Mouse (Mus musculus): ENCODE measurements around the gene Amz2. TPM values are rescaled to one million over a fixed set of nuclear protein-coding genes. Genes with fewer than 3 reads are reported as not detected.

The Amz2 gene
- polyA plus RNA-seq, 1 experiment, result 26.4 TPM

DNA sequence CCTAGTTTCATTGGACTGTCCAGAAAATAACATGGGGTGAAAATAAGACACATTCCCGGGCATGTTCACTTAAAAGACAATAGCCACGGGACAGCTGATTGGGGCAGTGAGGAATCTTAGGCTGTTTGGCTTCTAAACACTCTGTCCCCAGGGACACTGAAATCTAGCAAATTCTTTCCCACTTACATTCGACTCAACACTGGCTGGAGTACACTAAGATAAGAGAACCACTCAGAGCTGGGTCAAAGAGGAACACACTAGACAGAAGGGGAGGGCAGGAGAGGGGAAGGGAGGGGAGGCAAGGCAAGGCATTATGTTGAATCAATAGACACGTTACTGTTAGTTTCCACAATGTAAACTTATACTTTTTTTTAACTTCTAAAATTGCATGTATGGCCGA, 34.8 kb downstream of the Amz2 start:
- 64% methylated on average over 5 of the region's 5 CpGs for WGBS
- no peak for DNase-seq (ENCODE audit: low read depth, low spot score)

- WGBS, result 91% methylated on average over 4 of the region's 4 CpGs
- DNase-seq (ENCODE audit: low read depth, low spot score), result no peak
These were observed 39.3 kb downstream of the Amz2 start for GRCm38 (mm10) chr11:109465068-109465467.

GRCm38 (mm10) chr11:109466987-109467386, 41.2 kb downstream of the Amz2 start:
- no peak for DNase-seq (ENCODE audit: low read depth, low spot score)
- 81% methylated on average over 8 of the region's 8 CpGs for WGBS

- WGBS, result 64% methylated on average over 5 of the region's 5 CpGs
- no peak for DNase-seq (ENCODE audit: low read depth, low spot score)
These were observed 42.4 kb downstream of the Amz2 start for GRCm38 (mm10) chr11:109468133-109468532.

DNA sequence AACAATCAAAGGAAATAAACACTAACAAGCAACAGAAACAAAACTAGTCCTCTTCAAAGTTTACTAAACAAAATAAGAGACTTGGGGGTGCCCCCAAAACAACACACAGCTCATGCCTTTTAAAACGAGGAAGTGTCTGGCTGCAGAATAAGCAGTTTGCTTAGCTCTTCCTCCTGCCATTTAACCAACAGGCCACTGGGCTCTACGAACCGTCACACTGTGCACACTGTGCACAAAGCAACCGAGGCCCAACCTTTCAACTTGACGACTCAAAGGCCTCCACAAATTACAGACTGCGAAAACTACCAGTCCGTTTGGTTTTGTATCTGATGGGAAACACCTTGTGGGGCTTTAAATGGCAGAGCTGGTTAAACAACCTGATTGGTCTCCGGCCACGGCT, 44.4 kb downstream of the Amz2 start:
- no peak for DNase-seq (ENCODE audit: low read depth, low spot score)
- 76% methylated on average over 9 of the region's 9 CpGs for WGBS

DNA sequence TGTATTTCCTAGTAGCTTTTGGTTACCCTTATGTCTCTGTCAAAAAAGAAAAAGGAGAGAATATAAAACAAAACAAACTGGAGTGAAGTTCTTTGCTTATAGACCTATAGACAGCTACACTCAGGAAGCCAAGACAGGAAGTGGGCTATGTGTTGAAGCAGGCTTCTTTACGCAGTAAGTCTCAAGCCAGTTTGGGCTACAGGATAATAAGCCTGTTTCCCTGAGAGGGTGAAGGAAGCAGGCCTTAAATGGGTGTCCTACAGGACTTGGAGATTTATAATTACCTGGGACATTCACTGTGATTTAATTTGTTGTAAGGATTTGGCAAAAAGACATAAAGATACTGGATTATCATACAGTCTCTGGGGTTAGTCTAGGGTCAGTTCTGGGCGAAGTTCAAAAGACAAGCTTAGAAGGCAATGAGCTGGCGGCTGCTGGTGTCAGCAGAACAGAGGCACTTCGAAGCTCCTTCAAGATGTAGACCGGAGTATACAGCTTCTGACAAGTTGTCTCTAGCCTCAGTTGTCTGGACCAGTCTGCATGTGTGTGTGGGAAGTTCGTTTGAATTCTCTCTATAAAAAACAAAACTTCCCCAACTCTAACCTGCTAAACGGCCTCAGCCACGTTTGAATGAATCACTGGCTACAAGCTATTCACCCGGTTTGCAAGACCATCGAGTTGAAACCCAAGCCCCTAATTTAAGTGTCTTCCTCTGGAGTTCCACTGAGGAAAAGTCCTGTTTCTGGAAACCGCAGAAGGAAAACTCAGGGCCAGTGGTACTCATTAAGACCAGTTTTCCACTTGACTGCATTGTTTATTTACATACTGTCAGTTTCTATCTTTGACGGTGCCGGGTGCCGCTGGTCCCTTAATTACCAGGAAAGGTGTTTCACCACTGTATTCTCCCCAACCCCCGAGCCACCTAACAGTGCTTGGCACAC, 45.4 kb downstream of the Amz2 start:
- no peak for DNase-seq (ENCODE audit: low read depth, low spot score)
- 36% methylated on average over 15 of the region's 15 CpGs for WGBS

DNA sequence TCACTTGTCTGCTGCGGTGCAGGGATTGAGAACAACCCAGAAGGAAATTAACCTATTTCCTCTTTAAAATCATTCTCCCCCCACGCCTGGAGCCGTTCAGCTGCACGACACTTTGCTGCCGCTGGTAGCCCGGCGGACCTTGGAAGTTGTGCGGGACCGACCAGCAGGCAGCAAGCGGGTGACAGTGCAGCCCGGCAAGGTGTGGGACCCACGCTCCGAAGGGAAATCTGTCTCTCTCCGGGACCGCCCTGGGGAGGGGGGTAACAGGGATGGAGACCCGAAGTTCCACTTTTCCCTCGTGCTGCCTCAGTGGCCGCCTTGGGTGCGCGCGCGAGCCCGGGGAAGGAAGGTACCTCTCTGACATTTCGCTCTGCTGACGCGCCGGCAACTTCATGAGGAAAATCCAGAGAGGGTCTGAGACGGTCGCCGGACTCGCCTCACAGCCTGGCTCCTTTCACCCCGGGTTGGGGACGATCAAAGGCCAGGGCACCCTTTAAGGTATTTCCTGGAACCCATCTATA, 46.5 kb downstream of the Amz2 start:
- WGBS, result under 1% methylated on average over 33 of the region's 33 CpGs
- no peak for DNase-seq (ENCODE audit: low read depth, low spot score)

GRCm38 (mm10) chr11:109472821-109473170, 47.0 kb downstream of the Amz2 start:
- DNase-seq (ENCODE audit: low read depth, low spot score), result no peak
- under 1% methylated on average over 13 of the region's 13 CpGs for WGBS

DNA sequence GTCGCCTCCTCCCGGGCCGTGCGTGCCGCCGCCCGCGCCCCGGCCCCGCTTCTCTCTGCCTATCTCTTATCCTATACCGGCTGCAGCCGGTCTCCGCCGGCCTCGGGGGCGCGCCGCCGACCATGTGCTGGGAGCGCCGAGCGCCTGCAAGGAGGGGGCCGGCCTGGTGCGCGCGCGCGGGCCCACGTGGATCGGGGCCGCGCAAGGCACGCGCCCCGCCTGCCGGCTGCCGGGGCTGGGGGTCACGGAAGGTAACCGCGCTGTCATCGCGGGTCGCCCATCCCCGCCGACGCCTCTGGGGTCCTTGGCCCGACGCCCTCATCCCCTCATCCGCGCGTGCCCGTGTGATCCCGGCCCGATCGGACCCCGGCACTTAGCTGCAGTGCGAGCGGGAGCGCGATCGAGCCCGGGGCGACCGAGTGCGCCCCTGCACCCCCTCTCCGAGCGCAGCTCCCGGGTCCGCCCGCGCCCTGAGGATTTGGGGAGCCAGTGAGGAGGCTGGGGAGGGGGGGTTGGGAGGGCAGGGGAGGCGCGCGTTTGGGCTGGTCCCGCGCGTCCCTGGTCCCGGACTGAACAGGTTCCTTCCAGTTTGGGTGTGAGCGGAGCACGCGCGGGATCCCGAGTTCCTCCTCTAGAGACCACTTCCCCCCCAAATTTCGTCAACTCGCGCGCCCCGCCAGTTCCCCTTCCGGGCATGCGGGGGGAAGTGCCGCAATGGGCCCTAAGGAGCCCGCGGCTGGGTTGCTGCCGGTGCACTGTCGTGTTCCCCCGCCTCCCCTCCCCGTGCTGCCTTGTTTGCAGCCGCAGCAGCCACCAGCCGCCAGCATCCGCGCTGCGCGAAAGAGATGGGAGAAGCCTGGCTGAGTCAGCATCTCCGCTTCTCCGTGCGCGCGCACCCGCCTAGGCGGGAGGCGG, 47.7 kb downstream of the Amz2 start, which contains the start of the genes Arsg and Slc16a6:
TSS of gene Arsg (plus strand) at position 204 of the 915 bp plus-strand sequence.
TSS of gene Slc16a6 (minus strand) at position 428 of the 915 bp plus-strand sequence.
- no peak for DNase-seq (ENCODE audit: low read depth, low spot score)
- under 1% methylated on average over 102 of the region's 111 CpGs for WGBS

DNA sequence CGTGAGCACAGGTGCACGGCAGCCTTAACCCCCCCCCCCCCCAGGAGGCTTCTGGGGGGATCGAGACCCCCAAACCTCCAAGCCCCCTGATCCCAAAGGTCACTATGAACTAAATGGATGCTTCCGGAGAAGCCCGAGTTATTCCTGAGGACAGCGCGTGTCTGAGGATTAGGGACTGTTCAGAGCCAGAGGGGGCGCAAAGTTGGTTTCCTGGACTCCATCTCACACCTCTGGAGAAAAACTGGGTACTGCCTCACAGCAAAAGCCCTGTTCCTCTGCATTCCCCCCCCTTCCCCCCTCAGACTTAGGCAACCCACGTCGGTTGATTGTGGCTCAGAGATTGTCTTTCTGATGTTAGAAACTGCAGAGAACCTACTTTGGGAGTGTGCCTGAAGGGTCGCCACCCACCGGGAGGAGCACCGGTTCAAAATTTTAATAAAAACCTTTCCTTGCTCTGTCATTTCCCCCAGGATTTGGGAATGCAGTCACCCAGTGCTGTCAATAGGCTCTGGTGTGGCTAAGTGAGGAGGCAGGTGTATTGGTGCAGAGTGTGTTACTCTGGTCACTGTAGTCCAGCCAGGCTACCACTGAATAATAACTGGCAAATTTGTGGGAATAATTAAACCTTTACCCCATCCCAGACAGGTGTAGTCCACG, 48.5 kb downstream of the Amz2 start:
- 9% methylated on average over 14 of the region's 14 CpGs for WGBS

DNA sequence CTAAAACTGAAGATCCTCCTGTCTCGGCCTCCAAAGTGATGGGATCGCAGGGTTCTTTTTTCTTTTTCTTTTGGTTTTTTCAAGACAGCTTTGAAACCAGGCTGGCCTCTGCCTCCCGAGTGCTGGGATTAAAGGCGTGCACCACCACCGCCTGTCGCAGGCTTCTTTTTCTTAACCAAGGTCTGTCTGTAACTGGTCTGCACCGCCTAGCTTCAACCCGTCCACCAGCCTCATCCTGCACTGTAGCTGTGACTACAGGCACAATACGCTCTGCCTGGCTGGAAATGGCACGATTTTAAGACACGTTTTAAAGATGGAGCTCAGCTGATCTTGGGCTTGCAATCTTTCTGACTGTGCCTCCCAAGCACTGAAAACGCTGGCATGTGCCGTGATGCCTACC, 49.1 kb downstream of the Amz2 start:
- no peak for DNase-seq (ENCODE audit: low read depth, low spot score)
- WGBS, result 91% methylated on average over 13 of the region's 13 CpGs

More for the DNA sequence above, 48.5 kb downstream of the Amz2 start:
- DNase-seq (ENCODE audit: low read depth, low spot score), result no peak

GRCm38 (mm10) chr11:109475717-109476116, 50.0 kb downstream of the Amz2 start:
- DNase-seq (ENCODE audit: low read depth, low spot score), result no peak
- whole genome bisulfite sequencing, result 98% methylated on average over 4 of the region's 4 CpGs

GRCm38 (mm10) chr11:109476241-109476640, 50.5 kb downstream of the Amz2 start:
- WGBS, result 69% methylated on average over 2 of the region's 2 CpGs
- DNase-seq (ENCODE audit: low read depth, low spot score), result no peak

- DNase-seq (ENCODE audit: low read depth, low spot score), result no peak
- WGBS, result 85% methylated on average over 6 of the region's 6 CpGs
These were observed 50.9 kb downstream of the Amz2 start for GRCm38 (mm10) chr11:109476653-109477052.

- DNase-seq (ENCODE audit: low read depth, low spot score), result no peak
- 55% methylated on average over 16 of the region's 16 CpGs for WGBS
These were observed 52.0 kb downstream of the Amz2 start for GRCm38 (mm10) chr11:109477606-109478380.

- WGBS, result 73% methylated on average over 16 of the region's 16 CpGs
- no peak for DNase-seq (ENCODE audit: low read depth, low spot score)
These were observed 54.0 kb downstream of the Amz2 start for GRCm38 (mm10) chr11:109479575-109480285.

GRCm38 (mm10) chr11:109480440-109480839, 54.7 kb downstream of the Amz2 start:
- no peak for DNase-seq (ENCODE audit: low read depth, low spot score)
- 66% methylated on average over 8 of the region's 8 CpGs for WGBS

DNA sequence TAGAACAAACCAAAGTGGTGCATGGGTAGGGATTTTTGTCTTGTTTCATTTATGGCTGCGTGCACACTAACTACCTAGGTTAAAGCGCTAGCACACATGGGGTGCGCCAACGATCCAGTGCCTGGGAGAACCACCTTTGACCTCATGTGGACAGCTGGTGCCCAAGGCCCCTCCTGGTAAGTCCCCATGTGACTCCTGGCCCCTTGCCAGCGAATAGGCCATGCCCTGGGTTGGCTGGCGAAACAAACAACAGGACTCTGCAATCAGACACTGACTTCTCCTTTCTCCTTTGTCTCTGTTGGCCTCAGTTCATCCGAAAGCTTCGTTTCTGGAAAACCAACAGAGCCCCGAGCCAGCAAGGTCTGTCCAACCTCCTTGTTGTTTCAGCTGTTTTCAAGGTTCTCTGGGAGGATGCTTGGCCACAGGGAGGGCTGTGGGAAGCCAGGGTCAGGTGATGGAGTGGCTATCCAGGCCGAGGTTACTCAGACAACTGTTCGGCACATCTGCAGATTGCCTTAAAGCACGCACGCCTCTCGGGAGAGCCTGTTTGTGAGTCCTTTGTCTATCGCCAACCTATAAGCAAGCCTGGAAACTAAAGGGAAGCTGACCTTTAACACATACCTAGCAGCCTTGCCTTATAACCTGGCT, 59.8 kb downstream of the Amz2 start:
- no peak for DNase-seq (ENCODE audit: low read depth, low spot score)

More for the DNA sequence above, 59.8 kb downstream of the Amz2 start:
- 74% methylated on average over 15 of the region's 15 CpGs for WGBS
